ENCODE assay signal across 10 mouse cellular contexts in the genomic region with DNA sequence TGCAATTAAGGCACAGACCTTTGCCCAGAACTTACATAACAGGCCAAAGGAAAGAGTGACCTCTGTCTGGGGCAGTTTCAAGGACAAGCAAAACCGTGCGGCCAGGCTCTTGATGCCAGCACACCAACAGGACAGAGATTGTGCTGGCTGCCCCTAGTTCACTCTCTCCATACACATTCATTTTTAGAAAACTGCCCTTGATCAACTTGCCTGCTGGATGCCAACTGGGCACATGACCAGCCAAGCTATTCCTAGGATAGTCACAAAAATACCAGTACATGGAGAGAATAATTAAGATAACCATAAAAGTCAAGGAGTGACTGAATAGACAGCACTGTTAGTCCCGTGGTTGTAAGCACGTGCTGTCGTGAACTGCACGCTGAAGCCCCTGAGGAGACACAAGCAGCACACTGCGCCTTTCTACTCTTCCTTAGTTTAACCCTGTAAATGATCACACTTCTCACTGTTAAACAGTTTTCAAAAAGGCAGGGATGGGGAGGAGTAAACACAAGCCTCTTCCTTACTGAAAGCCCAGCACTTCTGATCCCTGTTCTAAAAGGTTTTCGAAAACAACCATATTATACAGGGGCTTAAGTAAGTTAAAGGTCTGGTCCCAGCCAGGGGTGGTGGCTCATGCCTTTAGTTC.
DNase-seq lines count a peak whose midpoint lies in the region; ATAC-seq and TF ChIP-seq lines count a peak whose summit lies in the region.
"Had no signal": no experiment of that assay in that cellular context is flagged by ENCODE, and none has a peak within 500 bp of the region (broad histone marks: within the 10 kb centered on the region; RNA-seq: fewer than 3 reads in every experiment).

No protein-coding gene starts in this region.

- H3K9ac ChIP-seq in heart, adult 2 months (ENCODE audit: low read depth, low read length) = no peak overlapping the region
- H3K9ac ChIP-seq: limb, embryonic 13.5 days; lung, embryonic 15.5 days had no signal

- no peak for TF ChIP-seq POLR2A in cerebellum, adult 2 months (IDR thresholded peaks at IDR 0.05; ENCODE audit: borderline replicate concordance, insufficient read depth, low read length)
- peak; percentile 50; the same call in 1 of the 2 replicates for TF ChIP-seq POLR2A in heart, adult 2 months (IDR thresholded peaks at IDR 0.05; ENCODE audit: insufficient read depth, low read depth, low read length)

- H3K27me3 ChIP-seq in cerebellum, adult 2 months (ENCODE audit: control insufficient read depth, insufficient read depth, low read length) = no peaks in the 10 kb centered on the region
- no peaks in the 10 kb centered on the region for H3K27me3 ChIP-seq in heart, adult 2 months (ENCODE audit: control insufficient read depth, insufficient read depth, low read length)
- H3K27me3 ChIP-seq: limb, embryonic 13.5 days; lung, embryonic 15.5 days had no signal

- no peak for TF ChIP-seq EP300 in heart, adult 2 months (IDR thresholded peaks at IDR 0.05; ENCODE audit: insufficient read depth, low read depth, low read length)

- H3K27ac ChIP-seq in cerebellum, adult 2 months (ENCODE audit: insufficient read depth, low read length) = no peak overlapping the region
- peak overlapping the region; percentile 95 for H3K27ac ChIP-seq in heart, adult 2 months
- H3K27ac ChIP-seq: limb, embryonic 13.5 days; lung, embryonic 15.5 days had no signal

- H3K4me1 ChIP-seq in cerebellum, adult 2 months (ENCODE audit: control insufficient read depth, insufficient read depth, low read length) = peaks cover 3% of the 10 kb centered on the region; the same call in 1 of the 2 replicates
- H3K4me1 ChIP-seq in heart, adult 2 months (ENCODE audit: control insufficient read depth, insufficient read depth, low read length) = peaks cover 11% of the 10 kb centered on the region
- H3K4me1 ChIP-seq: limb, embryonic 13.5 days; lung, embryonic 15.5 days had no signal

- intact Hi-C loops in heart, adult 2 months (cut with DNase I) = loop anchor here (2.0 kb wide), 1 partner anchor 48 kb away; no protein-coding TSS in a partner anchor
- intact Hi-C loops in heart, postnatal 36 days (cut with DNase I) = loop anchor here (2.0 kb wide), 1 partner anchor 48 kb away; no protein-coding TSS in a partner anchor

- no peak overlapping the region for H3K4me3 ChIP-seq in cerebellum, adult 2 months (replicated peaks; ENCODE audit: insufficient read depth, low read depth, low read length)
- no peak overlapping the region for H3K4me3 ChIP-seq in heart, adult 2 months
- H3K4me3 ChIP-seq: limb, embryonic 13.5 days; lung, embryonic 15.5 days had no signal

- DNase-seq in cerebellum, adult 2 months = peak; percentile 23 to 37
- no peak for DNase-seq in cerebellum, postnatal 4 days (ENCODE audit: low spot score in 2 of 2)
- peak; percentile 52 for DNase-seq in adrenal gland, adult 8-10 months
- DNase-seq in heart, adult 2 months = peak; percentile 42 to 79
- DNase-seq in heart, postnatal 36 days = peak; percentile 46 to 53
- no peak for DNase-seq in right cerebral cortex, postnatal 10 days (ENCODE audit: low spot score in 2 of 2)
- no peak for DNase-seq in MN1 (ENCODE audit: low spot score)

- peaks cover 10% of the 10 kb centered on the region for H3K36me3 ChIP-seq in heart, adult 2 months (ENCODE audit: control insufficient read depth, insufficient read depth, low read length)
- H3K36me3 ChIP-seq: lung, embryonic 15.5 days had no signal

- no peak for ATAC-seq in CD4-positive, CD25-positive, alpha-beta regulatory T cell, adult 4 months

- no peaks in the 10 kb centered on the region for H3K79me2 ChIP-seq in heart, adult 2 months (replicated peaks; ENCODE audit: control insufficient read depth, insufficient read depth, low read length)

- WGBS in cerebellum, adult 2 months = 37% methylated on average over 8 of the region's 8 CpGs
- WGBS in heart, adult 2 months = 55% methylated on average over 8 of the region's 8 CpGs

- TF ChIP-seq CTCF in cerebellum, adult 2 months (IDR thresholded peaks at IDR 0.05; ENCODE audit: borderline replicate concordance, insufficient read depth, low read depth, low read length) = no peak
- no peak for TF ChIP-seq CTCF in heart, adult 2 months (IDR thresholded peaks at IDR 0.05)

Comparison
In these comparisons a context has a peak if more than half of its experiments do, and no peak if none do; other contexts are left out.
1. DNase-seq: peak in cerebellum, adult 2 months (2 of 2), adrenal gland, adult 8-10 months (single experiment), heart, adult 2 months (2 of 2) and heart, postnatal 36 days (2 of 2); none in cerebellum, postnatal 4 days (0 of 2), right cerebral cortex, postnatal 10 days (0 of 2) and MN1 (single experiment).